Mouse (Mus musculus): ENCODE data around the gene Snx8.

DNA sequence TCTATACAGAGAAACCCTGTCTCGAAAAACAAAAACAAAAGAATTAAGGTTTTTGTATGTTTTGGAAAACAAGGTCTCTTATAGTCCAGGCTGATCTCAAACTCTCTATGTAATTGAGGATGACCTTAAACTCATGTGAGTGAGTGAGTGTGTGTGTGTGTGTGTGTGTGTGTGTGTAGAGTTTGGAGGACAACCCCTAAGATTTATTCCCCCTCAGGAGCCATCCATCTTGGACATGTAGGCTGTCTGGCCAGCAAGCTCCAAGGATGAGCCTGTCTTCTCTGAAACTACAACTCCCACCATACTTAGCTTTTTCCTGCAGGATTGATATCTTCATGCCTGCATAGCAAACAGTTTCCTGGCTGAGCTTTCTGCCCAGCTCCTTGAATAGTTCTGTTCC, 2.4 kb upstream of the Snx8 start:
- no peak for TF ChIP-seq CTCF (IDR thresholded peaks at IDR 0.05; ENCODE audit: control insufficient read depth, insufficient read depth, low read length)
- no peak for TF ChIP-seq POLR2A (IDR thresholded peaks at IDR 0.05; ENCODE audit: borderline replicate concordance, control insufficient read depth, low read depth, low read length)
